15 mouse cellular contexts compared by ENCODE assay signal in genomic region chr4:130387256-130387655, GRCm38 (mm10). TPM values are rescaled to one million over a fixed set of nuclear protein-coding genes. Genes with fewer than 3 reads are reported as not detected.
DNase-seq lines count a peak whose midpoint lies in the region; TF ChIP-seq lines count a peak whose summit lies in the region.
"Had no signal": no experiment of that assay in that cellular context is flagged by ENCODE, and none has a peak within 500 bp of the region (broad histone marks: within the 10 kb centered on the region; RNA-seq: fewer than 3 reads in every experiment).

No protein-coding gene starts in this region.

- peak; percentile 11 for DNase-seq in adrenal gland, adult 2 months
- no peak for DNase-seq in adrenal gland, postnatal 14 days
- peak; percentile 46 for DNase-seq in kidney, adult 2 months
- DNase-seq in kidney, postnatal 4 days: no peak
- peak; percentile 44 to 57 for DNase-seq in cerebellum, postnatal 14 days
- DNase-seq in thymus, postnatal 25 days: no peak
- DNase-seq in lung, postnatal 14 days: no peak
- no peak for DNase-seq in c-Kit-positive CD71-positive TER-119-positive erythroid progenitor cells, embryonic 14.5 days (ENCODE audit: low spot score)
- DNase-seq: heart, postnatal 36 days; lung, embryonic 14.5 days; right cerebral cortex, postnatal 4 days had no signal

- TF ChIP-seq POLR2A in kidney, adult 2 months (IDR thresholded peaks at IDR 0.05; ENCODE audit: low read depth, low read length): no peak

- no peak for TF ChIP-seq CTCF in kidney, adult 2 months (conservative IDR thresholded peaks at IDR 0.05; ENCODE audit: insufficient read depth, insufficient read length, low read depth, low read length)

- H3K27me3 ChIP-seq in kidney, adult 2 months (replicated peaks; ENCODE audit: control insufficient read depth, insufficient read depth, low read length): no peaks in the 10 kb centered on the region
- H3K27me3 ChIP-seq: embryonic facial prominence, embryonic 15.5 days; forebrain, embryonic 12.5 days; limb, embryonic 15.5 days; neural tube, embryonic 12.5 days had no signal

- H3K4me3 ChIP-seq in kidney, adult 2 months (ENCODE audit: insufficient read depth, low read depth, low read length): no peak overlapping the region
- H3K4me3 ChIP-seq: embryonic facial prominence, embryonic 15.5 days; forebrain, embryonic 12.5 days; limb, embryonic 15.5 days; neural tube, embryonic 12.5 days had no signal

- peaks cover 20% of the 10 kb centered on the region; the same call in 1 of the 2 replicates for H3K4me1 ChIP-seq in kidney, adult 2 months (ENCODE audit: control insufficient read depth, insufficient read depth, low read length)
- H3K4me1 ChIP-seq: embryonic facial prominence, embryonic 15.5 days; limb, embryonic 15.5 days had no signal

- WGBS in kidney, adult 2 months: 63% methylated on average over 3 of the region's 3 CpGs

- no peak overlapping the region; the same call in 1 of the 2 replicates for H3K27ac ChIP-seq in kidney, adult 2 months (ENCODE audit: insufficient read depth, low read depth, low read length)
- H3K27ac ChIP-seq: embryonic facial prominence, embryonic 15.5 days; forebrain, embryonic 12.5 days; limb, embryonic 15.5 days; neural tube, embryonic 12.5 days had no signal

- H3K36me3 ChIP-seq in kidney, adult 2 months (ENCODE audit: control insufficient read depth, insufficient read depth, low read length): no peaks in the 10 kb centered on the region; the same call in 1 of the 2 replicates

RNA-seq across cellular contexts. Expression of gene Snrnp40, which starts 27.3 kb away (rescaled TPM):
- 10 to 100 TPM; 31.4 to 33.6 TPM for total RNA-seq in adrenal gland, adult 2 months (2021)
- 18.9 and 19.6 TPM in 2 replicates for polyA plus RNA-seq in adrenal gland, adult 2 months (2012; rRNA removed)
- total RNA-seq in adrenal gland, postnatal 14 days (2021): 30.6 and 38.0 TPM in 2 replicates
- 22.1 and 23.2 TPM in 2 replicates for polyA plus RNA-seq in kidney, adult 2 months (2012; rRNA removed)

RNA-seq across cellular contexts. Expression of gene Zcchc17, which starts 27.5 kb away (rescaled TPM):
- 10 to 100 TPM; 48.9 to 54.2 TPM for total RNA-seq in adrenal gland, adult 2 months (2021)
- 57.2 and 71.3 TPM in 2 replicates for polyA plus RNA-seq in adrenal gland, adult 2 months (2012; rRNA removed)
- total RNA-seq in adrenal gland, postnatal 14 days (2021): 34.5 and 39.1 TPM in 2 replicates
- 21.1 and 22.7 TPM in 2 replicates for polyA plus RNA-seq in kidney, adult 2 months (2012; rRNA removed)

Comparison
In these comparisons a context has a peak if more than half of its experiments do, and no peak if none do; other contexts are left out.
1. DNase-seq: peak in adrenal gland, adult 2 months (single experiment), kidney, adult 2 months (single experiment) and cerebellum, postnatal 14 days (2 of 2); none in adrenal gland, postnatal 14 days (single experiment), kidney, postnatal 4 days (0 of 2), thymus, postnatal 25 days (single experiment), lung, postnatal 14 days (single experiment) and c-Kit-positive CD71-positive TER-119-positive erythroid progenitor cells, embryonic 14.5 days (single experiment).